Mouse (Mus musculus) C2C12 (cell line): ENCODE results near the gene Safb.
"Not testable (repeated sequence)": the region's sequence is repeated elsewhere in the genome, so short reads cannot be mapped to it uniquely, and the experiment has no call there.

Source experiments
- CTCF ChIP-seq: IDR thresholded peaks from one replicate; pipeline ENCODE4 v1.5.1; 2011; ENCODE audit not compliant: control insufficient read depth, insufficient read depth, insufficient read length
- MAX ChIP-seq: IDR thresholded peaks from one replicate; pipeline ENCODE4 v1.6.1; 2011; ENCODE audit warnings: mild to moderate bottlenecking, control low read depth
- MYOD1 ChIP-seq: IDR thresholded peaks from one replicate; pipeline ENCODE4 v1.6.1; 2011; ENCODE audit warnings: low read depth; ENCODE audit not compliant: control insufficient read depth, insufficient read length
- MYOG ChIP-seq: IDR thresholded peaks from one replicate; pipeline ENCODE4 v1.6.1; 2011; ENCODE audit not compliant: control insufficient read depth, insufficient read length; ENCODE audit errors: extremely low read depth
- USF1 ChIP-seq: IDR thresholded peaks from one replicate; pipeline ENCODE4 v1.6.1; 2011; ENCODE audit warnings: low read depth, mild to moderate bottlenecking, control low read depth, moderate library complexity

DNA sequence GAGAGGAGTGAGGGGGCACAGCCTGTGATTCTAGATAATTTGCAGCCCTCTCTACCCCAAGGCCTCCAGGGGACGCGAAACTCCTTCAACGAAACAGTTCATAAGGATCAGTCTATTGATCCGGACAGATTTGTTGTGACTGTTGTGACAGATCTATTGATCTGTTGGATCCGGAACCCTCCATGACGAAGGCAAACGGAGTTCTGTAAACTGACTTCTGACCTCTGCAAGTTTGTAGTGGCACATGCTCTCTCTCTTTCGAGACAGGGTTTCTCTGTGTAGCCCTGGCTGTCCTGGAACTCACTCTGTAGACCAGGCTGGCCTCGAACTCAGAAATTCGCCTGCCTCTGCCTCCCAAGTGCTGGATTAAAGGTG, 27.9 kb downstream of the Safb start:
- TF ChIP-seq MYOD1, MYOG, CTCF, USF1, MAX: not testable (repeated sequence)
